Mouse (Mus musculus): ENCODE results near the gene 3110040M04Rik. TPM values are rescaled to one million over a fixed set of nuclear protein-coding genes. Genes with fewer than 3 reads are reported as not detected.
"Not testable (repeated sequence)": the region's sequence is repeated elsewhere in the genome, so short reads cannot be mapped to it uniquely, and the experiment has no call there.

The 3110040M04Rik gene
- polyA plus RNA-seq, 1 experiment from 2014 or later = not detected

- not testable (repeated sequence) for H3K9me3 ChIP-seq (ENCODE audit: control insufficient read depth, low read length); DNase-seq (ENCODE audit: low spot score); H3K36me3 ChIP-seq (replicated peaks; ENCODE audit: control insufficient read depth, insufficient read depth); H3K4me3 ChIP-seq (replicated peaks; ENCODE audit: low read length); H3K4me1 ChIP-seq (replicated peaks; ENCODE audit: control insufficient read depth, insufficient read depth, low read length); H3K27ac ChIP-seq; ATAC-seq (ENCODE audit: low FRiP score); H3K9ac ChIP-seq; H3K4me2 ChIP-seq (replicated peaks); H3K27me3 ChIP-seq (ENCODE audit: control insufficient read depth, insufficient read depth, low read length)
These were observed 5.0 kb downstream of the 3110040M04Rik start for GRCm38 (mm10) chr1:151208944-151209343.

DNA sequence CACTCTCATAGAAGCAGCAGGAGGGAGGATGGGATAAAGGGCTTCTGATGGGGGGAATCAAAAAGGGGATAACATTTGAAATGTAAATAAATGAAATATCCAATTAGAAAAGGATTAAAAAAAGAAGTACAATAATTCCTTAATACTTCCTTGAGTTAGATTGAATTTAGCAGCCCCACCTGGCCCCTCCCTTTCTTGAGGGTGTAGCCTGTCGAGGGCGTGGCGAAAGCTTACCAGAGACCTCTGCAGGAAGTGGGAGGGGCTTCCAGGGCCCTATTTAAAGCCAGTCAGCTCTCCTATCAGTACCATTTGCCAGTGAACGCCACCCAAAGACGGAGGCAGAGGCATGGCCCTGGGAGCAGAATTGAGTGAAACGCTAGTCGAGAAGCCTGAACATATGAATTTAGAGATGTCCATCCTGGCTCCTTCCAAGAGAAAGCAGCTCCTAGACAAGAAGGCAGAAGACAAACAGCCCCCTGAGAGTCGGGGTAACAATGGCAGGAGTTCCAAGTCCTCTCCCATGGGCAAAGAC is 6.0 kb downstream of the 3110040M04Rik start, which contains the start of gene Gm47996:
TSS of gene Gm47996 (plus strand) at position 308 of the 532 bp plus-strand sequence.
- not testable (repeated sequence) for H3K36me3 ChIP-seq (replicated peaks; ENCODE audit: control insufficient read depth, insufficient read depth); DNase-seq (ENCODE audit: low spot score); H3K4me1 ChIP-seq (replicated peaks; ENCODE audit: control insufficient read depth, insufficient read depth, low read length); H3K9me3 ChIP-seq (ENCODE audit: control insufficient read depth, low read length); H3K4me2 ChIP-seq (replicated peaks); ATAC-seq (ENCODE audit: low FRiP score); H3K27me3 ChIP-seq (ENCODE audit: control insufficient read depth, insufficient read depth, low read length); H3K4me3 ChIP-seq (replicated peaks; ENCODE audit: low read length); H3K9ac ChIP-seq; H3K27ac ChIP-seq
- 98% methylated on average over 4 of the region's 8 CpGs for WGBS

GRCm38 (mm10) chr1:151211666-151212065 is 7.7 kb downstream of the 3110040M04Rik start:
- not testable (repeated sequence) for H3K27me3 ChIP-seq (ENCODE audit: control insufficient read depth, insufficient read depth, low read length); H3K9ac ChIP-seq; H3K9me3 ChIP-seq (ENCODE audit: control insufficient read depth, low read length); H3K27ac ChIP-seq; H3K4me2 ChIP-seq (replicated peaks); DNase-seq (ENCODE audit: low spot score); H3K4me1 ChIP-seq (replicated peaks; ENCODE audit: control insufficient read depth, insufficient read depth, low read length); H3K4me3 ChIP-seq (replicated peaks; ENCODE audit: low read length); H3K36me3 ChIP-seq (replicated peaks; ENCODE audit: control insufficient read depth, insufficient read depth); ATAC-seq (ENCODE audit: low FRiP score)
- 95% methylated on average over 5 of the region's 5 CpGs for WGBS

GRCm38 (mm10) chr1:151214862-151215261 is 10.9 kb downstream of the 3110040M04Rik start:
- Histone ChIP-seq H3K4me3 (replicated peaks; ENCODE audit: low read length) (no peak overlapping the region), H3K27ac (no peak overlapping the region), H3K4me1 (replicated peaks; ENCODE audit: control insufficient read depth, insufficient read depth, low read length) (no peaks in the 10 kb centered on the region), H3K9ac (no peak overlapping the region), H3K36me3 (replicated peaks; ENCODE audit: control insufficient read depth, insufficient read depth) (no peaks in the 10 kb centered on the region), H3K4me2 (replicated peaks) (no peak overlapping the region), H3K9me3 (ENCODE audit: control insufficient read depth, low read length) (no peaks in the 10 kb centered on the region), H3K27me3 (ENCODE audit: control insufficient read depth, insufficient read depth, low read length) (no peaks in the 10 kb centered on the region)
- WGBS = 73% methylated on average over 2 of the region's 2 CpGs
- DNase-seq (ENCODE audit: low spot score) = no peak
- ATAC-seq (ENCODE audit: low FRiP score) = no peak

DNA sequence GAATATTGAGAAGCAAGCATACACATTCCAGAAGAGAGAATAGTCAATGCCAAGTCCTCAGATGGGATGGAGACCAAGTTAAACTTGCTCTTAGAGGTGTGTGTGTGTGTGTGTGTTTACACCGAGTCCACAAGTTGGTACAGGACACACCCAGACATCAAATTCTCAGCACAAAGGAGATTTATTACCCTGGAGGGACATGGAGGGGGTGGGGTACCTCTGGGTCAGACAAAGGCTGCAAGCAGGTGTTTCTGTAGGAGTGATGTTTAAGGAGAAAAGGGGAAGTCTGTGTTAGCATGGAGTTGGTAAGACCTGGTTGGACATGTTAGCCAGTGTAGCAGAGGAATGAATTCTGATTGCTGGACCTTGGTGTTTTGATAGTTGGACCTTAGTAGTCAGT is 12.1 kb downstream of the 3110040M04Rik start:
- H3K9me3 ChIP-seq (ENCODE audit: control insufficient read depth, low read length) = no peaks in the 10 kb centered on the region
- no peak overlapping the region for H3K9ac ChIP-seq
- no peak for ATAC-seq (ENCODE audit: low FRiP score)
- H3K4me3 ChIP-seq (replicated peaks; ENCODE audit: low read length) = no peak overlapping the region
- H3K36me3 ChIP-seq (replicated peaks; ENCODE audit: control insufficient read depth, insufficient read depth) = no peaks in the 10 kb centered on the region
- WGBS = 89% methylated on average over 1 of the region's 1 CpGs
- H3K27ac ChIP-seq = no peak overlapping the region
- no peak overlapping the region for H3K4me2 ChIP-seq (replicated peaks)
- no peaks in the 10 kb centered on the region for H3K4me1 ChIP-seq (replicated peaks; ENCODE audit: control insufficient read depth, insufficient read depth, low read length)
- H3K27me3 ChIP-seq (ENCODE audit: control insufficient read depth, insufficient read depth, low read length) = no peaks in the 10 kb centered on the region
- DNase-seq (ENCODE audit: low spot score) = no peak

GRCm38 (mm10) chr1:151216417-151216816 is 12.5 kb downstream of the 3110040M04Rik start:
- Histone ChIP-seq H3K4me2 (replicated peaks) (no peak overlapping the region), H3K36me3 (replicated peaks; ENCODE audit: control insufficient read depth, insufficient read depth) (no peaks in the 10 kb centered on the region), H3K27ac (no peak overlapping the region), H3K4me3 (replicated peaks; ENCODE audit: low read length) (no peak overlapping the region), H3K9ac (no peak overlapping the region), H3K9me3 (ENCODE audit: control insufficient read depth, low read length) (no peaks in the 10 kb centered on the region), H3K27me3 (ENCODE audit: control insufficient read depth, insufficient read depth, low read length) (no peaks in the 10 kb centered on the region), H3K4me1 (replicated peaks; ENCODE audit: control insufficient read depth, insufficient read depth, low read length) (no peaks in the 10 kb centered on the region)
- no peak for ATAC-seq (ENCODE audit: low FRiP score)
- 61% methylated on average over 3 of the region's 3 CpGs for WGBS
- DNase-seq (ENCODE audit: low spot score) = no peak

DNA sequence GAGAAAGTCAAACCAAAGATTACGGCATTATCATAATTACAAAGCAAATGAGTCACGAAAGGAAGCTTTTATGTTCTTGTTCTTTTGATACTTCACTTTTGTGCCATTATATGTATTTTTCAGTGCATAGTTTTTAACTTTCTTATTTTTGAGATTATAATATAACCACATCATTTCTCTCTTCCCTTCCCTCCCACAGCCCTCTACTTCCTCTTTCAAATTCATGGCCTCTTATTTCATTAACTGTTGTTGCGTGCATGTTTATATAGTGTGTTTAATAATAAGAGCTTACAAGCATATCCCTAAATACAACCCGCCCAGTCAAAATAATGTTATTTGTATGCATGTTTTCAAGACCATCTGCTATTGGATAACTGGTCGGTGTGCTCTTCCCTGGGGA is 15.1 kb downstream of the 3110040M04Rik start:
- Histone ChIP-seq H3K9me3 (ENCODE audit: control insufficient read depth, low read length) (no peaks in the 10 kb centered on the region), H3K4me3 (replicated peaks; ENCODE audit: low read length) (no peak overlapping the region), H3K4me1 (replicated peaks; ENCODE audit: control insufficient read depth, insufficient read depth, low read length) (no peaks in the 10 kb centered on the region), H3K27me3 (ENCODE audit: control insufficient read depth, insufficient read depth, low read length) (no peaks in the 10 kb centered on the region), H3K36me3 (replicated peaks; ENCODE audit: control insufficient read depth, insufficient read depth) (no peaks in the 10 kb centered on the region), H3K4me2 (replicated peaks) (no peak overlapping the region), H3K27ac (no peak overlapping the region), H3K9ac (no peak overlapping the region)
- 91% methylated on average over 5 of the region's 5 CpGs for WGBS
- no peak for ATAC-seq (ENCODE audit: low FRiP score)
- no peak for DNase-seq (ENCODE audit: low spot score)

DNA sequence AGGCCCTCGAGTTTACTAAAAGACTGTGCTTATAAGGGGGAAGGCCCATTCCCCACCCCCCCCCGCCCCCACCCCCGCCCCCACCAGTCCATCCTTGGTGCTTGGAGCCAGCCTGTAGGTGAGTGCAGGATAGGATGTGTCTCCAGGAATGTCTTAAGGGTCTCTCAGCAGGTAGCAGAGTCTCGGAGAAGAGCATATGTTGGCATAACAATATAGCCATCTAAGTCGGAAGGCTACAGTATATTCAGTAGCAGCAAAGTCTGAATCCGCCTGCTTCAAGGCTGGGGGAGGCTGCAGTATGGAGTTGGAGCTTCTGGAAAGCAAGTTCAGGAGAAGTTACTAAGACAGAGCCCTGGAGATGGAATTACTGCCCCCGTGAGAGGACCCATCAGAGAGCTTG is 16.2 kb downstream of the 3110040M04Rik start:
- Histone ChIP-seq H3K4me2 (replicated peaks) (no peak overlapping the region), H3K4me1 (replicated peaks; ENCODE audit: control insufficient read depth, insufficient read depth, low read length) (no peaks in the 10 kb centered on the region), H3K4me3 (replicated peaks; ENCODE audit: low read length) (no peak overlapping the region), H3K27me3 (ENCODE audit: control insufficient read depth, insufficient read depth, low read length) (no peaks in the 10 kb centered on the region), H3K9ac (no peak overlapping the region), H3K9me3 (ENCODE audit: control insufficient read depth, low read length) (no peaks in the 10 kb centered on the region), H3K36me3 (replicated peaks; ENCODE audit: control insufficient read depth, insufficient read depth) (no peaks in the 10 kb centered on the region), H3K27ac (no peak overlapping the region)
- 74% methylated on average over 7 of the region's 7 CpGs for WGBS
- no peak for DNase-seq (ENCODE audit: low spot score)
- ATAC-seq (ENCODE audit: low FRiP score) = no peak

DNA sequence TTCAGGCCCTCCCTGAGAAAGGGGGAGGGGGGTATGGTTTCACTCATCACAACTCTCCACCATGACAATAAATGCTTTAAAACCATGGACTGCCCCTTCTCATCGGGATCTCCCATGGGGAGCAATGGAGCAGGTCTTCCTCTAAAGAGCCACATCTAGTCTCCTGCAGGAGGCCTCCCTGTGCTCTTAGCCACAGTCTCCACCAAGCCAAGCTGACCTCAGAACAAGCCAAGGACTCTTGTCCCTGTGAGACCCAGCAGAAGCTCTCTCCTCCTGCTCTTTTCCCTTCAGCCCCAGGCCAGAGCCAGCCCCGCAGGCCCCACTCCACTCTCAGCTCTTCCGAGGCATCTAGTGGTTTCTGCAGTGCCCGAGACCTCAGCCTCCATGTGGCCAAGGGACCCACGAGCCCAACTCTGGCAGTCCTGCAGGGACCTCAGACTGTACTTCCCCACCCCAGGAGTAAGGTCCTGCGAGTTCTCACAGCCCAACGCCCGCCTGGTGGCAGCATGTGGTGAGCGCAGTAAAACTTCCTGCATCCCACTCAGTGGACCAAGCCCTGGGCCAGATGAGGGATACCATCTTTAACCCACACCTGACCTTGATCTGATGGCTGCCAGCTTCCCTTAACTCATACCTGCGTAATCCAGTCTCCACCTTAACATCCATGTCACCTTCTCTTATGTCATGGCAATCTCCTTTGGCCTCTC is 18.8 kb downstream of the 3110040M04Rik start:
- DNase-seq (ENCODE audit: low spot score) (no peak), ATAC-seq (ENCODE audit: low FRiP score) (no peak)
- no peak overlapping the region for H3K4me3 ChIP-seq (replicated peaks; ENCODE audit: low read length)
- no peaks in the 10 kb centered on the region for H3K9me3 ChIP-seq (ENCODE audit: control insufficient read depth, low read length)
- H3K4me2 ChIP-seq (replicated peaks) = no peak overlapping the region
- no peaks in the 10 kb centered on the region for H3K36me3 ChIP-seq (replicated peaks; ENCODE audit: control insufficient read depth, insufficient read depth)
- no peaks in the 10 kb centered on the region for H3K4me1 ChIP-seq (replicated peaks; ENCODE audit: control insufficient read depth, insufficient read depth, low read length)
- WGBS = 90% methylated on average over 10 of the region's 10 CpGs
- no peak overlapping the region for H3K27ac ChIP-seq
- no peak overlapping the region for H3K9ac ChIP-seq
- H3K27me3 ChIP-seq (ENCODE audit: control insufficient read depth, insufficient read depth, low read length) = no peaks in the 10 kb centered on the region
